Mouse (Mus musculus) liver, embryonic 13.5 days (tissue): ENCODE data around the gene Zfp385a. TPM values are rescaled to one million over a fixed set of nuclear protein-coding genes. Genes with fewer than 3 reads are reported as not detected.

Experiments used
- ATAC-seq: fragments of 200-750 bp; cut with Nextera tagmentation; 2 replicates; pipeline ENCODE4 v1.8.0; 2017; ENCODE audit warnings: low read depth, mild to moderate bottlenecking, moderate number of reproducible peaks, moderate library complexity
- DNase-seq: peaks from one replicate; pipeline ENCODE4 v3.0.0; 2022
- H3K27ac ChIP-seq: fragments of 300-500 bp; sonication (generic); 2 replicates; pipeline ENCODE4 v1.5.1; 2015; ENCODE audit warnings: moderate library complexity, mild to moderate bottlenecking, inconsistent platforms
- H3K27me3 ChIP-seq: fragments of 300-500 bp; sonication (generic); 2 replicates; pipeline ENCODE4 v1.6.1; 2015; ENCODE audit warnings: mild to moderate bottlenecking, inconsistent platforms
- H3K36me3 ChIP-seq: fragments of 300-500 bp; sonication (generic); 2 replicates; pipeline ENCODE4 v1.6.1; 2015; ENCODE audit warnings: mild to moderate bottlenecking, inconsistent platforms
- H3K4me1 ChIP-seq: fragments of 300-500 bp; sonication (generic); replicated peaks from 2 replicates; pipeline ENCODE4 v1.6.1; 2015; ENCODE audit warnings: inconsistent platforms
- H3K4me2 ChIP-seq: fragments of 300-500 bp; sonication (generic); 2 replicates; pipeline ENCODE4 v1.6.1; 2015; ENCODE audit warnings: inconsistent platforms, mild to moderate bottlenecking, moderate library complexity
- H3K4me3 ChIP-seq: fragments of 300-500 bp; sonication (generic); replicated peaks from 2 replicates; pipeline ENCODE4 v1.5.1; 2015; ENCODE audit warnings: mild to moderate bottlenecking, inconsistent platforms
- H3K9ac ChIP-seq: fragments of 300-500 bp; sonication (generic); 2 replicates; pipeline ENCODE4 v1.6.1; 2015; ENCODE audit warnings: mild to moderate bottlenecking, inconsistent platforms
- H3K9me3 ChIP-seq: fragments of 300-500 bp; sonication (generic); replicated peaks from 2 replicates; pipeline ENCODE4 v1.6.1; 2016; ENCODE audit warnings: inconsistent platforms
- WGBS: fragments of 180-500 bp; shearing (Covaris S2); methylation state at CpG from one replicate; pipeline ENCODE4 v1.1.7; 2015; ENCODE audit not compliant: insufficient replicate concordance; 5-methylcytosine and 5-hydroxymethylcytosine counted together
- polyA plus RNA-seq: library from polyadenylated mRNA; unstranded; fragments of >200 nt; fragmentation: Nextera tagmentation; extraction: Ambion mirVana; gene quantifications from 2 replicates; pipeline ENCODE4 v1.2.1, GENCODE M21; 2015

The Zfp385a gene
- polyA plus RNA-seq, 1 experiment from 2014 or later = 4.6 TPM

- Histone ChIP-seq H3K27ac (no peak overlapping the region), H3K36me3 (peaks cover 66% of the 10 kb centered on the region), H3K27me3 (peaks cover 11% of the 10 kb centered on the region), H3K4me3 (no peak overlapping the region), H3K9me3 (no peaks in the 10 kb centered on the region), H3K4me2 (no peak overlapping the region), H3K9ac (no peak overlapping the region), H3K4me1 (peaks cover 33% of the 10 kb centered on the region)
- ATAC-seq = no peak
- 86% methylated on average over 3 of the region's 3 CpGs for WGBS
- no peak for DNase-seq
These were observed 41.9 kb downstream of the Zfp385a start for GRCm38 (mm10) chr15:103298026-103298425.

GRCm38 (mm10) chr15:103297313-103297712 lies 42.6 kb downstream of the Zfp385a start:
- 82% methylated on average over 6 of the region's 6 CpGs for WGBS
- Histone ChIP-seq H3K9ac (no peak overlapping the region), H3K27me3 (peaks cover 4% of the 10 kb centered on the region), H3K4me3 (no peak overlapping the region), H3K9me3 (no peaks in the 10 kb centered on the region), H3K36me3 (peaks cover 73% of the 10 kb centered on the region), H3K4me1 (peaks cover 28% of the 10 kb centered on the region), H3K27ac (no peak overlapping the region), H3K4me2 (no peak overlapping the region)
- ATAC-seq (no peak), DNase-seq (no peak)

GRCm38 (mm10) chr15:103295851-103296250 lies 44.0 kb downstream of the Zfp385a start:
- H3K4me2 ChIP-seq = no peak overlapping the region
- H3K4me3 ChIP-seq = no peak overlapping the region
- H3K27ac ChIP-seq = 0 out of 2 replicates have a peak overlapping the region, but pooled peaks have one; percentile 21
- no peaks in the 10 kb centered on the region for H3K9me3 ChIP-seq
- no peak for ATAC-seq
- peaks cover 88% of the 10 kb centered on the region for H3K36me3 ChIP-seq
- 37% methylated on average over 5 of the region's 5 CpGs for WGBS
- no peaks in the 10 kb centered on the region for H3K27me3 ChIP-seq
- H3K9ac ChIP-seq = no peak overlapping the region
- DNase-seq = no peak
- H3K4me1 ChIP-seq = peaks cover 18% of the 10 kb centered on the region; the same call in 1 of the 2 replicates

- peaks cover 10% of the 10 kb centered on the region; the same call in 1 of the 2 replicates for H3K4me1 ChIP-seq
- peaks cover 93% of the 10 kb centered on the region for H3K36me3 ChIP-seq
- H3K4me3 ChIP-seq = no peak overlapping the region
- no peak overlapping the region for H3K27ac ChIP-seq
- no peaks in the 10 kb centered on the region for H3K27me3 ChIP-seq
- H3K4me2 ChIP-seq = no peak overlapping the region
- ATAC-seq (no peak), DNase-seq (no peak)
- 75% methylated on average over 2 of the region's 2 CpGs for WGBS
- H3K9me3 ChIP-seq = no peaks in the 10 kb centered on the region
- no peak overlapping the region for H3K9ac ChIP-seq
These were observed 45.2 kb downstream of the Zfp385a start for GRCm38 (mm10) chr15:103294649-103295048.

GRCm38 (mm10) chr15:103293375-103293774 lies 46.5 kb downstream of the Zfp385a start:
- Histone ChIP-seq H3K4me3 (no peak overlapping the region), H3K4me2 (no peak overlapping the region), H3K9me3 (no peaks in the 10 kb centered on the region), H3K4me1 (peaks cover 14% of the 10 kb centered on the region; the same call in 1 of the 2 replicates), H3K9ac (no peak overlapping the region), H3K36me3 (peaks cover 92% of the 10 kb centered on the region), H3K27me3 (no peaks in the 10 kb centered on the region), H3K27ac (no peak overlapping the region)
- DNase-seq = no peak
- WGBS = 95% methylated on average over 2 of the region's 2 CpGs
- ATAC-seq = no peak

GRCm38 (mm10) chr15:103292673-103293345 lies 47.1 kb downstream of the Zfp385a start:
- 85% methylated on average over 4 of the region's 4 CpGs for WGBS
- H3K9me3 ChIP-seq = no peaks in the 10 kb centered on the region
- no peak overlapping the region for H3K9ac ChIP-seq
- DNase-seq (no peak), ATAC-seq (no peak)
- peaks cover 14% of the 10 kb centered on the region for H3K4me1 ChIP-seq
- peaks cover 86% of the 10 kb centered on the region for H3K36me3 ChIP-seq
- no peak overlapping the region for H3K4me3 ChIP-seq
- no peak overlapping the region for H3K27ac ChIP-seq
- no peak overlapping the region for H3K4me2 ChIP-seq
- H3K27me3 ChIP-seq = no peaks in the 10 kb centered on the region

- Histone ChIP-seq H3K4me1 (peaks cover 18% of the 10 kb centered on the region), H3K9me3 (no peaks in the 10 kb centered on the region), H3K36me3 (peaks cover 82% of the 10 kb centered on the region), H3K4me2 (no peak overlapping the region), H3K9ac (no peak overlapping the region), H3K27ac (no peak overlapping the region), H3K27me3 (no peaks in the 10 kb centered on the region), H3K4me3 (no peak overlapping the region)
- ATAC-seq (no peak), DNase-seq (no peak)
- WGBS = 89% methylated on average over 9 of the region's 9 CpGs
These were observed 49.0 kb downstream of the Zfp385a start for GRCm38 (mm10) chr15:103290843-103291242.

GRCm38 (mm10) chr15:103290417-103290816 lies 49.5 kb downstream of the Zfp385a start:
- no peak for DNase-seq
- 79% methylated on average over 6 of the region's 6 CpGs for WGBS
- no peak overlapping the region for H3K9ac ChIP-seq
- H3K27me3 ChIP-seq = no peaks in the 10 kb centered on the region
- H3K4me3 ChIP-seq = no peak overlapping the region
- no peak for ATAC-seq
- peaks cover 18% of the 10 kb centered on the region for H3K4me1 ChIP-seq
- H3K27ac ChIP-seq = no peak overlapping the region
- no peak overlapping the region for H3K4me2 ChIP-seq
- peaks cover 78% of the 10 kb centered on the region for H3K36me3 ChIP-seq
- no peaks in the 10 kb centered on the region for H3K9me3 ChIP-seq

- DNase-seq = no peak
- H3K9ac ChIP-seq = no peak overlapping the region
- H3K9me3 ChIP-seq = no peaks in the 10 kb centered on the region
- H3K36me3 ChIP-seq = peaks cover 77% of the 10 kb centered on the region
- no peaks in the 10 kb centered on the region for H3K27me3 ChIP-seq
- no peak for ATAC-seq
- H3K4me1 ChIP-seq = peaks cover 26% of the 10 kb centered on the region
- H3K27ac ChIP-seq = no peak overlapping the region; the same call in 1 of the 2 replicates
- no peak overlapping the region for H3K4me3 ChIP-seq
- H3K4me2 ChIP-seq = no peak overlapping the region
- 80% methylated on average over 5 of the region's 5 CpGs for WGBS
These were observed 50.3 kb downstream of the Zfp385a start for GRCm38 (mm10) chr15:103289600-103289999.

GRCm38 (mm10) chr15:103285778-103286417 lies 54.0 kb downstream of the Zfp385a start:
- Histone ChIP-seq H3K9me3 (no peaks in the 10 kb centered on the region), H3K27ac (no peak overlapping the region), H3K4me3 (no peak overlapping the region), H3K9ac (no peak overlapping the region), H3K36me3 (peaks cover 53% of the 10 kb centered on the region), H3K4me1 (peaks cover 38% of the 10 kb centered on the region), H3K4me2 (no peak overlapping the region), H3K27me3 (no peaks in the 10 kb centered on the region)
- DNase-seq (no peak), ATAC-seq (no peak)
- 48% methylated on average over 1 of the region's 1 CpGs for WGBS

GRCm38 (mm10) chr15:103284647-103285046 lies 55.2 kb downstream of the Zfp385a start:
- Histone ChIP-seq H3K36me3 (peaks cover 41% of the 10 kb centered on the region), H3K4me1 (peaks cover 46% of the 10 kb centered on the region), H3K4me3 (no peak overlapping the region), H3K27me3 (no peaks in the 10 kb centered on the region), H3K4me2 (no peak overlapping the region), H3K9ac (no peak overlapping the region), H3K9me3 (no peaks in the 10 kb centered on the region), H3K27ac (no peak overlapping the region; the same call in 1 of the 2 replicates)
- ATAC-seq (no peak), DNase-seq (no peak)
- 38% methylated on average over 2 of the region's 2 CpGs for WGBS

GRCm38 (mm10) chr15:103284066-103284465 lies 55.8 kb downstream of the Zfp385a start:
- peaks cover 38% of the 10 kb centered on the region for H3K36me3 ChIP-seq
- no peak overlapping the region for H3K4me3 ChIP-seq
- no peaks in the 10 kb centered on the region for H3K27me3 ChIP-seq
- ATAC-seq = no peak
- no peak overlapping the region for H3K27ac ChIP-seq
- DNase-seq = peak; percentile 40
- no peaks in the 10 kb centered on the region for H3K9me3 ChIP-seq
- 63% methylated on average over 3 of the region's 3 CpGs for WGBS
- H3K4me2 ChIP-seq = no peak overlapping the region
- H3K9ac ChIP-seq = no peak overlapping the region
- peaks cover 50% of the 10 kb centered on the region for H3K4me1 ChIP-seq
